Mouse (Mus musculus): ENCODE data around the gene Ifngr2.

The Ifngr2 gene

DNA sequence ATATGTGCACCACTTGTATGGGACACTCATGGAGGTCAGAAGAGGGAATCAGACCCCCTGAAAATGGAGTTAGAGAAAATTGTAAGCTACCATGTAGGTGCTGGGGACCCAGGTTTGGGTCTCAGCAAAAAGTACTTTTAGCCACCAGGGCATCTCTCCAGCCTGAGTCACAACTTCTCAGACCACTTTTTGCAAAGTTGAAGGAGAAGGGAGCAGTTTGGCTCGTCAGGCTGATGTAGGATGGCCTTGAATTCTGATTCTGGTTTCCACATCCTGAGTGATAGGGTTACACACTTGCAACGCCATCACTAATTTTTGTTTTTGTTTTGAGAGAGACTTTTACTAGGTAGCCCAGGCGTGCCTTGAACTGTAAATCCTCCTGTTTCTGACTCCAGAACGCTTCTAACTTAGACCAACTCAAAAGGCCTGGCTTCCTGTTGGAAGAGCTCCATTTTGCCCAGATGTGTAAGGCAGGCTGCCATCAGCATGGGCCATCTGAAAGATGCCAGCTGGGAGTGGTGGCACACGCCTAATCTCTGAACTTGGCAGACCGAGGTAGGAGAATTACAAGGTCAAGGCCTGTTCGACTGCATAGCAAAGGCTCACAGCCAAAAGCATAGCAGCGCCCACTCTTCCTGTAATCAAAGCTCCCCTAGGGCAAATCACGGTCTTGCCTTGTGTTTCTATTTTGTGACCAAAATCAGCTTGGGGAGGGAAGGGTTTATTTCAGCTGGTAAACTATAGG, 62.8 kb downstream of the Ifngr2 start:
- DNase-seq (ENCODE audit: low read depth, low spot score) = no peak

GRCm38 (mm10) chr16:91611248-91611647, 64.4 kb downstream of the Ifngr2 start:
- DNase-seq (ENCODE audit: low read depth, low spot score) = no peak

DNA sequence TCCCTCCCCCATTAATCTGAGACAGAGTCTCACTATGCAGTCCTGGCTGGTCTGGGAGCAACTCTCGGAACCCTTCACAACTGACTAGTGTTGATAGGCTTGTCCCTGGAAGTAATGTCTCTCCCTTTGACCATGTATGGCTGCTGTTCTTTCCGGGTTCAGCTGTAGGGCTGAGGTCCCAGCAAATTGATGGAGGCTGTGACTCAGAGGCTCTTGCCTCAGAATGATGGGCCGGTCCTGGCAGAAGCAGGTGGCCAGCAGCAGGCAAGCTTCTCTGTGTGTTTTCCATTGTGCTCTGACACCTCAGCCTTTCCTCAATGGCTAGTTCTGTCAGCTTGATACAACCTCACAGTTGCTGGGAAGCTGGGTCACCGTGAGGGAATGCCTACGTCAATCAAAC, 65.7 kb downstream of the Ifngr2 start:
- DNase-seq (ENCODE audit: low read depth, low spot score) = no peak

DNA sequence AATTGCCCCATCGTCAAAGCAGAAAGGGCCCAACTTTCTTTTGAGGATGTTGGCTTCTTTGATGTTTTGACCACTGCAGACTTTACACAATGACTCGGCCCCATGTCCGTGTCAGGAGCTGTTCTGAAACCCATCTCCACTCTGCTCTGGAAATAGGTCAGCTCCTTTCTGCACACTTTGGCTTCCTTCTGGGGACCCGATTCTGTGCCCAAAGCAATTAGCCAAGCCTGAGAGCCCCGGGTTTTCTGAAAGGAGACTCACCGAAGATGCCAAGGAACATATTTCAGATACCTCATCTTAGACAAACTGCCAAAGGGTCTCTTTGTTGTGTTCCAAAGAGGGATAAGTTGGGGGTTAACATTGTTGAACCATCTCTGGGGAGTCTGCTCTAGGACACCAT, 67.7 kb downstream of the Ifngr2 start:
- no peak for DNase-seq (ENCODE audit: low read depth, low spot score)

All from embryo, embryonic 11.5 days (tissue).